Mouse (Mus musculus) ES-Bruce4 (cell line): ENCODE results near the gene Prex1. TPM values are rescaled to one million over a fixed set of nuclear protein-coding genes. Genes with fewer than 3 reads are reported as not detected.

ENCODE experiments used
- H3K27ac ChIP-seq: 2 replicates; pipeline ENCODE4 v1.5.1; 2012; ENCODE audit warnings: low read length, inconsistent platforms; ENCODE audit not compliant: insufficient read depth
- H3K27me3 ChIP-seq: 2 replicates; pipeline ENCODE4 v1.6.1; 2012; ENCODE audit warnings: mild to moderate bottlenecking, low read length, inconsistent platforms; ENCODE audit not compliant: control insufficient read depth, poor library complexity, insufficient read depth, severe bottlenecking
- H3K36me3 ChIP-seq: 2 replicates; pipeline ENCODE4 v1.6.1; 2012; ENCODE audit warnings: inconsistent platforms, mild to moderate bottlenecking, low read length, moderate library complexity; ENCODE audit not compliant: control insufficient read depth, poor library complexity, insufficient read depth, severe bottlenecking
- H3K4me1 ChIP-seq: one replicate; pipeline ENCODE4 v1.8.1; 2011; ENCODE audit warnings: low read length; ENCODE audit not compliant: control insufficient read depth, insufficient read depth
- H3K4me3 ChIP-seq: 2 replicates; pipeline ENCODE4 v1.5.1; 2011; ENCODE audit warnings: low read depth, mild to moderate bottlenecking, low read length
- H3K9ac ChIP-seq: 2 replicates; pipeline ENCODE4 v1.6.1; 2012; ENCODE audit warnings: low read depth, mild to moderate bottlenecking, inconsistent platforms; ENCODE audit not compliant: poor library complexity, severe bottlenecking
- H3K9me3 ChIP-seq: replicated peaks from 2 replicates; pipeline ENCODE4 v1.6.1; 2012; ENCODE audit warnings: mild to moderate bottlenecking, low read length, inconsistent platforms; ENCODE audit not compliant: control insufficient read depth, poor library complexity, insufficient read depth, severe bottlenecking
- CTCF ChIP-seq: IDR thresholded peaks from one replicate; pipeline ENCODE4 v1.8.1; 2011; ENCODE audit warnings: low read depth, low read length
- EP300 ChIP-seq: IDR thresholded peaks from 2 replicates; pipeline ENCODE4 v1.6.1; 2011; ENCODE audit warnings: low read depth, low read length; ENCODE audit not compliant: insufficient read depth
- POLR2A ChIP-seq: IDR thresholded peaks from one replicate; pipeline ENCODE4 v1.8.1; 2011; ENCODE audit warnings: low read length; ENCODE audit not compliant: insufficient read depth
- polyA plus RNA-seq: library from polyadenylated mRNA; stranded (reverse); fragments of >200 nt; gene quantifications from 2 replicates; pipeline ENCODE4 v1.2.4, GENCODE M21; 2011; ENCODE audit warnings: low read depth; ENCODE audit not compliant: missing spikeins, insufficient read depth, insufficient read length

The Prex1 gene
- polyA plus RNA-seq, 1 experiment = 10.2 TPM

- H3K9ac ChIP-seq = no peak overlapping the region
- no peaks in the 10 kb centered on the region for H3K9me3 ChIP-seq
- no peaks in the 10 kb centered on the region for H3K27me3 ChIP-seq
- peak overlapping the region; percentile 14 for H3K4me3 ChIP-seq
- no peaks in the 10 kb centered on the region for H3K36me3 ChIP-seq
- peaks cover 6% of the 10 kb centered on the region for H3K4me1 ChIP-seq
- H3K27ac ChIP-seq = no peak overlapping the region
- TF ChIP-seq CTCF = no peak
- TF ChIP-seq POLR2A = no peak
Observed at GRCm38 (mm10) chr2:166745849-166746248, 32.2 kb upstream of the Prex1 start.

- no peaks in the 10 kb centered on the region for H3K9me3 ChIP-seq
- H3K9ac ChIP-seq = no peak overlapping the region
- no peak overlapping the region for H3K27ac ChIP-seq
- H3K36me3 ChIP-seq = no peaks in the 10 kb centered on the region
- peaks cover 7% of the 10 kb centered on the region for H3K4me1 ChIP-seq
- H3K27me3 ChIP-seq = no peaks in the 10 kb centered on the region
- TF ChIP-seq CTCF (no peak), EP300 (no peak), POLR2A (no peak)
- no peak overlapping the region for H3K4me3 ChIP-seq
Observed at GRCm38 (mm10) chr2:166744433-166744832, 30.8 kb upstream of the Prex1 start.

GRCm38 (mm10) chr2:166743504-166743903 is 29.9 kb upstream of the Prex1 start:
- no peak overlapping the region for H3K27ac ChIP-seq

GRCm38 (mm10) chr2:166741445-166741844 is 27.8 kb upstream of the Prex1 start:
- Histone ChIP-seq H3K9me3 (no peaks in the 10 kb centered on the region), H3K36me3 (no peaks in the 10 kb centered on the region), H3K4me1 (peaks cover 5% of the 10 kb centered on the region), H3K27ac (no peak overlapping the region), H3K27me3 (no peaks in the 10 kb centered on the region), H3K4me3 (no peak overlapping the region), H3K9ac (no peak overlapping the region)
- TF ChIP-seq EP300 (no peak), CTCF (no peak), POLR2A (no peak)

More at GRCm38 (mm10) chr2:166743504-166743903, 29.9 kb upstream of the Prex1 start:
- Histone ChIP-seq H3K4me3 (no peak overlapping the region), H3K27me3 (no peaks in the 10 kb centered on the region), H3K9ac (no peak overlapping the region), H3K9me3 (no peaks in the 10 kb centered on the region), H3K4me1 (peaks cover 7% of the 10 kb centered on the region), H3K36me3 (no peaks in the 10 kb centered on the region)
- peak; percentile 26; the same call in 1 of the 2 replicates for TF ChIP-seq EP300
- TF ChIP-seq CTCF = no peak
- no peak for TF ChIP-seq POLR2A

GRCm38 (mm10) chr2:166740396-166740795 is 26.8 kb upstream of the Prex1 start:
- H3K9ac ChIP-seq = no peak overlapping the region

GRCm38 (mm10) chr2:166737307-166737706 is 23.7 kb upstream of the Prex1 start:
- no peak overlapping the region for H3K27ac ChIP-seq
- H3K36me3 ChIP-seq = no peaks in the 10 kb centered on the region
- H3K9ac ChIP-seq = no peak overlapping the region
- H3K27me3 ChIP-seq = no peaks in the 10 kb centered on the region
- no peak overlapping the region for H3K4me3 ChIP-seq
- H3K4me1 ChIP-seq = peaks cover 3% of the 10 kb centered on the region
- TF ChIP-seq EP300 = no peak
- no peak for TF ChIP-seq CTCF
- no peak for TF ChIP-seq POLR2A
- no peaks in the 10 kb centered on the region for H3K9me3 ChIP-seq

More at GRCm38 (mm10) chr2:166740396-166740795, 26.8 kb upstream of the Prex1 start:
- Histone ChIP-seq H3K9me3 (no peaks in the 10 kb centered on the region), H3K27ac (no peak overlapping the region), H3K4me1 (peaks cover 3% of the 10 kb centered on the region), H3K36me3 (no peaks in the 10 kb centered on the region), H3K4me3 (no peak overlapping the region), H3K27me3 (no peaks in the 10 kb centered on the region)
- no peak for TF ChIP-seq CTCF
- TF ChIP-seq EP300 = no peak
- TF ChIP-seq POLR2A = no peak
